Mouse (Mus musculus) forebrain, embryonic 10.5 days (tissue): ENCODE measurements at regions not wholly inside any gene's neighbourhood (a gene's known extent, or its start where the extent isn't known, plus 50 kb on each side); places are given as distances from the start of the nearest gene placed in this dataset.
A peak's percentile ranks its signal among the peaks of the same experiment; 100 is the strongest.

Experiments used
- DNase-seq: peaks from one replicate; pipeline ENCODE4 v3.0.0-alpha.2; 2017; ENCODE audit warnings: low spot score; ENCODE audit errors: extremely low spot score
- H3K27ac ChIP-seq: fragments of 300-500 bp; sonication (generic); 2 replicates; pipeline ENCODE4 v1.5.1; 2016; ENCODE audit warnings: mild to moderate bottlenecking
- H3K27me3 ChIP-seq: fragments of 300-500 bp; sonication (generic); 2 replicates; pipeline ENCODE4 v1.6.1; 2016; ENCODE audit warnings: mild to moderate bottlenecking; ENCODE audit not compliant: poor library complexity, severe bottlenecking
- H3K36me3 ChIP-seq: fragments of 300-500 bp; sonication (generic); replicated peaks from 2 replicates; pipeline ENCODE4 v1.6.1; 2016; ENCODE audit warnings: mild to moderate bottlenecking, moderate library complexity
- H3K4me1 ChIP-seq: fragments of 300-500 bp; sonication (generic); 2 replicates; pipeline ENCODE4 v1.6.1; 2016
- H3K4me3 ChIP-seq: fragments of 300-500 bp; sonication (generic); 2 replicates; pipeline ENCODE4 v1.5.1; 2016; ENCODE audit warnings: mild to moderate bottlenecking, moderate library complexity
- H3K9me3 ChIP-seq: fragments of 300-500 bp; sonication (generic); 2 replicates; pipeline ENCODE4 v1.6.1; 2016; ENCODE audit warnings: mild to moderate bottlenecking, moderate library complexity
- WGBS: fragments of 180-500 bp; shearing (Covaris S2); methylation state at CpG from one replicate; pipeline ENCODE4 v1.1.7; 2016; 5-methylcytosine and 5-hydroxymethylcytosine counted together

DNA sequence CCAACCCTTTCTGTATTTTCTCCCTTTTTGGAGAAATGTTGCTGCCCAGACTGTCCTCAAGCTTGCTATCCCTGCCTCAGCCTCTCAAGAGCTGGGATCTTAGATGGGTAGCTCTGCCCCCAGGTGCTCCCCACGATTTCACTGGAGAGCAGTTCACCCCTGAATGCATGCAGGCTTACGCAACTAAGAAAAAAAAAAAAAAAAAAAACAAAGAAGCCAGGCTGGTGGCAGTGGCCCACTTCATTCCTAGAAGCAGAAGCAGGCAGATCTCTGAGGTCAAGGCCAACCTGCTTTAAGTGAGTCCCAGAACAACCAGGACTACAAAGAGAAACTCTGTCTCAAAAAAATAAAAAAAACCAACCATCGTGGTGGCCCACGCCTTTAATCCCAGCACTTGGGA lies 51.2 kb upstream of the Fbxo11 start:
- WGBS: 92% methylated on average over 4 of the region's 4 CpGs
- H3K36me3 ChIP-seq: no peaks in the 10 kb centered on the region
- no peaks in the 10 kb centered on the region for H3K27me3 ChIP-seq
- no peaks in the 10 kb centered on the region for H3K9me3 ChIP-seq
- DNase-seq: no peak
- H3K4me3 ChIP-seq: no peak overlapping the region
- no peaks in the 10 kb centered on the region for H3K4me1 ChIP-seq
- no peak overlapping the region for H3K27ac ChIP-seq

DNA sequence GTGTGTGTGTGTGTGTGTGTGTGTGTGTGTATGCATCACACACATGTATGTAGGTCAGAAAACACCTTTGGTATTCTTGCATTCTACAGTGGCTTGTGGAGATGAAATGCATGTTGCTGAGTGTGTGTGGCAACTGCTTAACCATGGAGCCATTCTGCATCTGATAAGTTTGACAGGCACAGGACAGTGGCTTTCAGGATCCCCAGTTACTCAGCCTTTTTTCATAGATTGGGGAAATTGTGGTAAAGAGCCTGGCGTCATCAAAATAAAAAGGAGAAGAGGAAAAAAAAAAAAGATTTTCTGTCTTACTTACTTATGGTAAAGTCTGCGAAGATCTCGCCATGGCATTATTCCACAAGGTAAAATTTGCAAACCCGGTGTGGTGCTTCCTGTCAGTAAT lies 53.6 kb upstream of the Fbxo11 start:
- Histone ChIP-seq H3K27me3 (no peaks in the 10 kb centered on the region), H3K4me3 (no peak overlapping the region), H3K27ac (no peak overlapping the region), H3K4me1 (no peaks in the 10 kb centered on the region), H3K9me3 (no peaks in the 10 kb centered on the region), H3K36me3 (no peaks in the 10 kb centered on the region)
- whole genome bisulfite sequencing: 87% methylated on average over 4 of the region's 4 CpGs
- no peak for DNase-seq

DNA sequence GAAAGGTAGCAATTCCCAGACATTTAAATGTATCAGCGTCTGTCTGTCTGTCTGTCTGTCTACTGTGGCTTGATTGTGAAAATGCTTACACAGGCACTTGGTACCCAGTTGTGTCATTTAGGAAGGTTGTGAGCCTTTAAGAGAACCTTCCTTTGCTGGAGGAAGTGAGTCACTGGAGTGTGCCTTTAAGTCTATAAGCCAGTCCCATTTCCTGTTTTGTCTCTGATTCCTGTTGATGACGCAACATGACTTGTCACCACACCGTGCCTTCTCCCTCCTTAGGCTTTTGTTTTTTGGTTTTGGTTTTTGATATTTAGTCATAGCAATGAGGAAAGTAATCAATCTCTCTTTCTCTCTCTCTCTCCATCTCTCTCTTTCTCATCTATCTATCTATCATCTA lies 58.6 kb upstream of the Fbxo11 start:
- WGBS: 94% methylated on average over 3 of the region's 3 CpGs

DNA sequence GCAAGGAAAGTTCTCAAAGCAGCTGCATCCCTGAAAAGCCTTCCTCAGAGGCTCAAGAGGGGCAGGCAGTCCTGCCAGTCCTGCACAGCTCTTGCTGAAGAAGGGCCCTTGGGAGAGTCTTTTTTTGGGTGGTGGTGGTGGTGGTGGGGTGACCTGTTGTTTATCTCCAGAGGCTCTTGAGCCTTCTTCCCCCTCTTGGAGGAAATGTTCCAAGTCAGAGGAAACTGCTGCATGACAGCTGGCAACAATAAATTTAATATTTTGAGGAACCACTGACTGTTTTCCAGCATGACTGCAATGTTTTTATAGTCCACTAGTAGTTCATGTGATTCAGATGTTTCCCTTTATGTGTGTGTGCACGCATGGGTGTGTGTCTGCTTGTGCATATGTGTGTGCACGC lies 62.0 kb upstream of the Fbxo11 start:
- Histone ChIP-seq H3K36me3 (no peaks in the 10 kb centered on the region), H3K4me1 (no peaks in the 10 kb centered on the region), H3K4me3 (no peak overlapping the region), H3K27me3 (no peaks in the 10 kb centered on the region), H3K9me3 (no peaks in the 10 kb centered on the region), H3K27ac (no peak overlapping the region)
- 88% methylated on average over 2 of the region's 2 CpGs for WGBS
- no peak for DNase-seq

More for the DNA sequence above, 58.6 kb upstream of the Fbxo11 start:
- Histone ChIP-seq H3K36me3 (no peaks in the 10 kb centered on the region), H3K9me3 (no peaks in the 10 kb centered on the region), H3K4me3 (no peak overlapping the region), H3K27me3 (no peaks in the 10 kb centered on the region), H3K4me1 (no peaks in the 10 kb centered on the region), H3K27ac (no peak overlapping the region)
- no peak for DNase-seq

DNA sequence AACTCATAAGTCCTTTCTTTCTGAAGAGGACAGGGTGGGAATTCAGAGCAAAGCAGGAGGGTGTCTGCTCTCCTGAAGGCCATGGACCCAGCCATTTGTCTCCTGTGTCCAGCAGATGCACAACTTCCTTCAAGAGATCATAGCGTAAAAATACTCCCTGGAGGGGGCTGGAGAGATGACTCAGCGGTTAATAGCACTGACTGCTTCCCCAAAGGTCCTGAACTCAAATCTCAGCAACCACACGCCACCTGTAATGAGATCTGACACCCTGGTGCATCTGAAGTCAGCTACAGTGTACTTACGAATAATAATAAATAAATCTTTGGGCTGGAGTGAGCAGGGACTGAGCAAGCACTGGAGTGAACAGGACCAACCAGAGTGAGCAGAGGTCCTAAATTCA lies 66.2 kb upstream of the Fbxo11 start:
- Histone ChIP-seq H3K36me3 (no peaks in the 10 kb centered on the region), H3K27ac (no peak overlapping the region), H3K4me3 (no peak overlapping the region), H3K9me3 (no peaks in the 10 kb centered on the region), H3K4me1 (no peaks in the 10 kb centered on the region), H3K27me3 (no peaks in the 10 kb centered on the region)
- WGBS: 88% methylated on average over 4 of the region's 4 CpGs
- no peak for DNase-seq

DNA sequence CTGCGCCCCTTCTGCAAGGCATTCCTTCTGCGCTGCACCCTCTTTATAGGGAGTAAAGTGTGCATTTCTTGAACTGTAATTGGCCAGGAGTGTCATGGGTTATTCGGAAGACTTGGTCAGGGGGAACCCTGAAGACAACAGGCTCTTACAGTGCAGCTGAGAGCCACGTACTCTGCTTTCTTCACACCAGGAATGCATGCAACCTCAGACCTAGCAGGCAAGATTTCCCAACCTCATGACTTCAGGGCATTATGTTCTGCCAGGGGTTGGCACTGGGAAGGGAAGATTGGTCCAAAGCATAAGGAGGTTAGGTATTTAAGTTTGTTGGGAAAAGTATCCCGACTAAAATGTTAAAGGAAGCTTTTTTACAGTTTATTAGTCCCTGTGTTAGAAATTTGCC lies 66.9 kb upstream of the Fbxo11 start:
- H3K4me1 ChIP-seq: no peaks in the 10 kb centered on the region
- no peak overlapping the region for H3K4me3 ChIP-seq
- 92% methylated on average over 5 of the region's 5 CpGs for WGBS

DNA sequence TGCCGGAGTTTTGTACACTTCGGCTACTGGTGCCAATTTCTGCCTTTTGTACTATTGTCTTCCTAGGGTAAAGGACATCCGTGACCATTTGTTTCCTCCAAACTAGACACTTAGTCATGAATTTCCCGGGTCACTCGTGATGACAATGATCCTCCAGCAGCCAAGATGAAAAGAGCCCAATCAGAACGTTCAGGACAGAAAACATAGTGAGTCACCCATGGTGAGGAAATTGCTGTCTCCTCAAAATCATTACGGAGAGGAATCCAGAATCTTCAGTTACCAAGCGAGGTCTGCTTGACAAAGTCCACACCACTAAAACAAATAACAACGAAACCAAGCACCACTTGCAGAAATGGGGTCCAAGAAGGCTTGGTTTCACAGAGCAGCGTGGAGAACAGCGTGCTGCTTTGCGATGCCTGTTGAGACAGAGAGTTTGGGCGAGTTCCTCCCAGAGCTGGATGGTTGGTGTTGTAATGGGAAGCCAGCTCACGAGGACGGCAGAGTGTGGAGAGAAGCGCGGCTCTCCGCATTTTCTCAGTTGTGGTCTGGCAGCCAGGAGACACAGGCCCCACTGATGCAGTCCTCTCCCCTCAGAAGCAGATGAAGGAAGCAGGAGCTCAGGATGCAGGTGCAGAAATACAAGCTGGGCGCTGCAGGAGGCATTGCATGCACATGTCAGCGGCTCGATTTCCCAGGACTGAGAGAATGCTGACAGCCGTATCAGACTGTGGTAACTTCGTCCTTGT lies 67.7 kb upstream of the Fbxo11 start:
- Histone ChIP-seq H3K36me3 (no peaks in the 10 kb centered on the region), H3K4me1 (no peaks in the 10 kb centered on the region), H3K27ac (no peak overlapping the region), H3K4me3 (no peak overlapping the region), H3K9me3 (no peaks in the 10 kb centered on the region), H3K27me3 (no peaks in the 10 kb centered on the region)
- 87% methylated on average over 23 of the region's 23 CpGs for WGBS
- DNase-seq: no peak

More for the DNA sequence above, 66.9 kb upstream of the Fbxo11 start:
- no peak for DNase-seq
- Histone ChIP-seq H3K9me3 (no peaks in the 10 kb centered on the region), H3K36me3 (no peaks in the 10 kb centered on the region), H3K27ac (no peak overlapping the region), H3K27me3 (no peaks in the 10 kb centered on the region)

DNA sequence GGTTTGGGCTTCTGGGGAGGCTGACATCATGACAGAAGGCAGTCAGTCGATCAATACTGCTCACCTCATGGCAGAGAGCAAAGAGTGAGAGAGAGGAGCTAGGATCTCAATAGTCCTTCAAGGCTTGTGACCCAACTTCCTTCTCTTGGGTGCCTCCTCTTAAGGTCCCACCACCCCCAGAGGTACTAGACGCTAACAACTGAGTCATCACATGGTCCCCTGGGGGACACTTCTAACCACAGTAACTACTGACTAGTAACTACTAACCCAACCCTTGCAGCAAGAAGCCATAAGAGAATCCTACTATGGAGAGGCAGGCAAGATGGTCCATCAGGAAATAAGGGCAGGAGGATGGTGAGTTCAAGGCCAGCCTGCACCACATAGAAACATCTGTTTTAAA lies 69.5 kb upstream of the Fbxo11 start:
- Histone ChIP-seq H3K36me3 (no peaks in the 10 kb centered on the region), H3K27me3 (no peaks in the 10 kb centered on the region), H3K4me3 (no peak overlapping the region), H3K9me3 (no peaks in the 10 kb centered on the region), H3K4me1 (no peaks in the 10 kb centered on the region), H3K27ac (no peak overlapping the region)
- 84% methylated on average over 2 of the region's 2 CpGs for WGBS
- DNase-seq: no peak

DNA sequence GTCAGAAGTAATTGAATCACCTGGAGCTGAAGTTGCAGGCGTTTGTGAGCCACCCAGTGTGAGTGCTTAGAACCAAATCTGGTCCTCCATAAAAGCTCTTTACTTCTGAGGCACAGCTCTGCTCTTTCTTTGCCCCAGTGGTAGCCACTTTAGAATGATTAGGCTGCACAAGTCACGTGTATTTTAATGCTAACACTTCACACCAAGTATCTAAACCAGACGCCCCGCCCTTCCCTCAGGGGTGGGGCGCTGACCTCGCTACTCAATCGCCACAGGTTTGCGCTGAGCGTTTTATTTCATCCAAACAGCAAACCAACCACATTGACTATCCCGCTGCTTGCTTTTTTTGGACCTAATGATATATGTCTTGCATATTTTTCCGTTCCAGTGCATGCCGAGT lies 76.4 kb upstream of the Fbxo11 start:
- H3K4me1 ChIP-seq: no peaks in the 10 kb centered on the region
- WGBS: 50% methylated on average over 12 of the region's 12 CpGs
- DNase-seq: no peak

DNA sequence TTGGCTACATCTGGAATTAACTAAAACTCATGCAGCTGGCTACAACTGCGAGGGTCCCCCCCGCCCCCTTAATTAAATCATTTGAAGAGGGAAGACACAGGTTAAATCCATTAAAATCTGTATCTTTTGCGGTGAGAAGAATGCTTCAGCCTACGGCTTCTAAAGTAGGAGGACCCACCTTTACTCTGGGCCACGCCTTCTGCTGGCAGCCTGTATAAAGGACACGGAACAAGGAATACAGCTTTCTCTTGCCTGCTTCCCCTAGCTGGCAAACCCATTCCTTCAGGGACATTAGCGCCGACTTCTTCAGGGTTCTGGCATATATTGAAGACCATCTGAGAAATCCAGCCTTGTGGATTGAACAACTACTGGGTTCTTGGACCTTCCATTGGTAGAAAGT lies 76.9 kb upstream of the Fbxo11 start:
- Histone ChIP-seq H3K4me1 (no peaks in the 10 kb centered on the region), H3K27me3 (no peaks in the 10 kb centered on the region), H3K9me3 (no peaks in the 10 kb centered on the region), H3K4me3 (no peak overlapping the region), H3K27ac (no peak overlapping the region), H3K36me3 (no peaks in the 10 kb centered on the region)
- no peak for DNase-seq
- 39% methylated on average over 8 of the region's 8 CpGs for WGBS

More for the DNA sequence above, 76.4 kb upstream of the Fbxo11 start:
- Histone ChIP-seq H3K9me3 (no peaks in the 10 kb centered on the region), H3K27me3 (no peaks in the 10 kb centered on the region), H3K36me3 (no peaks in the 10 kb centered on the region), H3K27ac (no peak overlapping the region), H3K4me3 (no peak overlapping the region; the same call in 1 of the 2 replicates)

DNA sequence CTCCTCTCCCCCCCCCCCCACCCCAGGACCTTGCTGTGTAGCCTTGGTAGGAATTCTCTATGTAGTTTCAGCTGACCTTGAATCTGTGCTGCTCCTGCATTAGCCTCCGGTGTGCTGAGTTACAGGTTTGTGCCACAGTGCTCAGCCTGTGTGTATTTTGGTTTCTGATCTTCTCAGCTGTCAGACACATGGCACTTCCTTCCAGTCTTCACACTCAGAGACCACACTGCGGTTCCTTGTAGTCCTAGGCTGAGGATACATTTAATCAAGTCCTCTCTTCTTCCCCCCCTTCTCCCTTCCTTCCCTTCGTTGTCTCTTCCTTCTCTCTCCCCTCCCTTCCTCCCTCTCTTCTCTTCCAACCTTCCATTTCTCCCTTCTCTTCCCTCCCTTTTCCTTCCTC lies 77.7 kb upstream of the Fbxo11 start:
- Histone ChIP-seq H3K27ac (no peak overlapping the region), H3K36me3 (no peaks in the 10 kb centered on the region), H3K4me3 (no peak overlapping the region), H3K9me3 (no peaks in the 10 kb centered on the region), H3K27me3 (no peaks in the 10 kb centered on the region), H3K4me1 (no peaks in the 10 kb centered on the region)
- WGBS: 94% methylated on average over 3 of the region's 3 CpGs
- DNase-seq: no peak

DNA sequence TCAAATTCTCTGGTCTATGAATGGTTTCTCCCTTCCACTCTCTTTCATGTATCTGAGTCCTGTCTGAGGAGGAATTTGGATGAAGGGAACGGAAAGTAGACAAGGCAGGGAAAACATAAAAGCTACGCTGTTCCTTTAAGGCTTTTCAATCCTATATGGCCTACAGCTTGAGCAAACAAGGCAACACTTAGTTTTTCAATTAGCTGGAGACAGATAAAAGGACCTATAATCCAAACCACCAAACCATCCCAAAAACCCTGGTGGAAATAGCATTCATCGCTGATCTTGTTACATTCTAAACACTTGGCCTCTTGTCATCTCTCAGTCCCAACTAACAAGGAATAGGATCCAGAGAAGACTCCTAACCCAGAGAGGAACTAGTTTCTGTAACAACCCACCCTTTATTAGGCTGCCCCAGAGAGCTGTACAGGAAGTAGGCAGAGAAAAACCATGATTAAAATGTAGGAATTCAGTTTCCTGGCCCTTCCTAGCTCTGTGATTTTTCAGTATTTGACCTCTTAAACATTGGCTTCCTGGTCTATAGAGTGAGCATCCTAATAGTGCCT lies 78.4 kb upstream of the Fbxo11 start:
- Histone ChIP-seq H3K27me3 (no peaks in the 10 kb centered on the region), H3K9me3 (no peaks in the 10 kb centered on the region), H3K4me3 (no peak overlapping the region), H3K27ac (no peak overlapping the region), H3K4me1 (no peaks in the 10 kb centered on the region), H3K36me3 (no peaks in the 10 kb centered on the region)
- no peak for DNase-seq
- 79% methylated on average over 3 of the region's 3 CpGs for WGBS

DNA sequence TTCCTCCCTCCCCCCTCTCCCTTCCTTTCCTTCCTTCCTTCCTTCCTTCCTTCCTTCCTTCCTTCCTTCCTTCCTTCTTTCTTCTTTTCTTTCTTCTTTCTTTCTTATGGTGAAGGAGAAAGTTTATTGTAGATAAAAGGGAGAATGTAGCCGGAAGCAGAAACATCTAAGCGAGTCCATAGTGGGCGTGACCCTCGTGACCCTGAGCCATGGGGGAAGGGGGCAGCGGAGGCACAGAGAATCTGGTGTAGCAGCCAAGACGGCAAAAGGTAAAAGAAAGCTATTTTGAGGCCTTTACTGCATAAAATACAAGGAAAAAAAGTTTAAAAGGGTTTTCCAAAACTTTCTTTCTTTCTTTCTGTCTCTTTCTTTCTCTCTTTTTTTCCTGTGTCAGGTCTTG lies 93.5 kb upstream of the Fbxo11 start:
- Histone ChIP-seq H3K4me3 (0 out of 2 replicates have a peak overlapping the region, but pooled peaks have one; percentile 37), H3K27ac (no peak overlapping the region), H3K27me3 (peaks cover 21% of the 10 kb centered on the region), H3K9me3 (peaks cover 8% of the 10 kb centered on the region), H3K4me1 (peaks cover 28% of the 10 kb centered on the region), H3K36me3 (no peaks in the 10 kb centered on the region)
- no peak for DNase-seq
- 6% methylated on average over 6 of the region's 6 CpGs for WGBS
